Mouse (Mus musculus): Measurements from ENCODE around the gene Nup93.

GRCm38 (mm10) chr8:94304412-94304811, 90.0 kb downstream of the Nup93 start:
- TF ChIP-seq CTCF (IDR thresholded peaks at IDR 0.05; ENCODE audit: borderline replicate concordance, control insufficient read depth, extremely low read depth, insufficient read depth, low read length, poor library complexity) (no peak), POLR2A (IDR thresholded peaks at IDR 0.05; ENCODE audit: control insufficient read depth, extremely low read depth, insufficient read depth, low read length, poor library complexity) (no peak)

Measured in thymus, adult 2 months (tissue).